Mouse (Mus musculus) forebrain, embryonic 16.5 days (tissue): ENCODE data around the gene Gzf1. TPM values are rescaled to one million over a fixed set of nuclear protein-coding genes. Genes with fewer than 3 reads are reported as not detected.

ENCODE experiments used
- ATAC-seq: fragments of 200-750 bp; cut with Nextera tagmentation; 2 replicates; pipeline ENCODE4 v1.8.0; 2017; ENCODE audit warnings: mild to moderate bottlenecking, moderate library complexity
- H3K27ac ChIP-seq: fragments of 300-500 bp; sonication (generic); 2 replicates; pipeline ENCODE4 v1.5.1; 2014; ENCODE audit warnings: low read length, control low read depth
- H3K27me3 ChIP-seq: fragments of 300-500 bp; sonication (generic); replicated peaks from 2 replicates; pipeline ENCODE4 v1.6.1; 2014; ENCODE audit warnings: low read length; ENCODE audit not compliant: control insufficient read depth, insufficient read depth
- H3K36me3 ChIP-seq: fragments of 300-500 bp; sonication (generic); 2 replicates; pipeline ENCODE4 v1.6.1; 2014; ENCODE audit not compliant: control insufficient read depth, insufficient read depth
- H3K4me1 ChIP-seq: fragments of 300-500 bp; sonication (generic); replicated peaks from 2 replicates; pipeline ENCODE4 v1.6.1; 2014; ENCODE audit warnings: low read length; ENCODE audit not compliant: control insufficient read depth, insufficient read depth
- H3K4me2 ChIP-seq: fragments of 300-500 bp; sonication (generic); 2 replicates; pipeline ENCODE4 v1.6.1; 2014; ENCODE audit warnings: mild to moderate bottlenecking, low read length, control low read depth
- H3K4me3 ChIP-seq: fragments of 300-500 bp; sonication (generic); replicated peaks from 2 replicates; pipeline ENCODE4 v1.5.1; 2014; ENCODE audit warnings: mild to moderate bottlenecking, low read length, control low read depth
- H3K9ac ChIP-seq: fragments of 300-500 bp; sonication (generic); replicated peaks from 2 replicates; pipeline ENCODE4 v1.6.1; 2014; ENCODE audit warnings: low read depth, low read length, control low read depth
- H3K9me3 ChIP-seq: fragments of 300-500 bp; sonication (generic); 2 replicates; pipeline ENCODE4 v1.6.1; 2016; ENCODE audit warnings: low read length; ENCODE audit not compliant: control insufficient read depth
- WGBS: fragments of 180-500 bp; shearing (Covaris S2); extraction: QIAGEN DNeasy Blood & Tissue Kit; methylation state at CpG from one replicate; pipeline ENCODE4 v1.1.7; 2014; 5-methylcytosine and 5-hydroxymethylcytosine counted together
- polyA plus RNA-seq: library from polyadenylated mRNA; unstranded; fragments of >200 nt; fragmentation: Nextera tagmentation; extraction: Ambion mirVana; gene quantifications from 2 replicates; pipeline ENCODE4 v1.2.1, GENCODE M21; 2015

The Gzf1 gene
- polyA plus RNA-seq, 1 experiment from 2014 or later, result 23.0 TPM

DNA sequence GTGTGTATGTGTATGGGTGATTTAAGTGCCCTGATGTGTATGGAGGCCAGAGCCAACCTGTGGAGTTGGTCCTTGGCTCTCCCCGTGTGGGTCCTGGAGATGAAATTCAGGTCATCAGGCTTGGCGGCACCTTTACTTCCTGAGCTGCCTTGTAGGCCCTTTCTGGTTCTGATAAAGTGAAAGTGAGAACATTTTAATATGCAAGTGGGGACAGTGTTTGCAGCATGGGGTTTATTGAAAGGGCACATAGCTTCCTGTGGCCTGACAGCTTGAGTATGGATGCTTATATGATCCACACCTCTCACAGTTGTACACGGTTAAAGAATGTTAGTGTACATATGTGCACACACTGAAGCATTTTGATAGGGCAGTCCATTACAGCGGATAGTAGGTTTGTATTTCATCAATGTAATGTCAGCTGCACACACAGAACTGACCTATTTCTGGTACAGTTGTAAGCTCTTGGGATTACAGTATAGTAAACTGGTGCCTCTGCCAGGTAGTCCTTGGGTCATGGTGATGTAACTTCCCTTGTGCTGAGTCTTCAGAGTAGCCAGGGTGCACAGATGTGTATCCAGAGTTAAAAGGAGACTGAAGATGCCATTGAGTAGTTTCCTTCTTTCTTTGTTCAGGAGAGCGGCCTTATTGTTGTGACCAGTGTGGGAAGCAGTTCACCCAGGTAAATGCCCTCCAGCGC is 8.8 kb downstream of the Gzf1 start:
- H3K4me1 ChIP-seq, result no peaks in the 10 kb centered on the region
- WGBS, result 96% methylated on average over 6 of the region's 6 CpGs
- no peak overlapping the region for H3K4me2 ChIP-seq
- H3K9ac ChIP-seq, result no peak overlapping the region
- no peaks in the 10 kb centered on the region for H3K27me3 ChIP-seq
- no peak overlapping the region for H3K27ac ChIP-seq
- H3K4me3 ChIP-seq, result no peak overlapping the region
- H3K36me3 ChIP-seq, result peaks cover 23% of the 10 kb centered on the region
- no peaks in the 10 kb centered on the region for H3K9me3 ChIP-seq
- ATAC-seq, result no peak

DNA sequence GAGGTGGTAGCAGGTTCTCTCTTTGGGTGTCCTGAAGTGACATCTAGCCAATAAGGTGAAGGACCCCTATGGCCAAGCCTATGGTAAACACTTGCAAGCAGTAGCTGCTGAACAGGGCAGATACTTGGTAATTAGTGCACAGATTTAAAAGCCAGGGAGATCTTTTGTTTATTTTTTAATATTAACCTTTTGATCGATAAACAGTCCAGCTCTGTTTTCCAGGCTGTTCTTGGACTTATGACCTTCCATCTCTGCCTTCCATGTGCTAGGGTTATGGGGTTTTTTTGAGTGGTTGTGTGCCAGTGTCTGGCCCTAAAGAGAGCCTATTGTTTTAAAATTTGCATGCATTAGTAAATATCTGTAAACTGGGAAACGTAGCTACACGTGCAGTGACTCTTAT is 9.5 kb downstream of the Gzf1 start:
- peaks cover 18% of the 10 kb centered on the region for H3K36me3 ChIP-seq
- WGBS, result 91% methylated on average over 3 of the region's 3 CpGs
- no peak overlapping the region for H3K9ac ChIP-seq
- no peak overlapping the region for H3K4me2 ChIP-seq
- no peaks in the 10 kb centered on the region for H3K9me3 ChIP-seq
- no peaks in the 10 kb centered on the region for H3K27me3 ChIP-seq
- no peak overlapping the region for H3K4me3 ChIP-seq
- no peak for ATAC-seq
- no peaks in the 10 kb centered on the region for H3K4me1 ChIP-seq
- H3K27ac ChIP-seq, result no peak overlapping the region

DNA sequence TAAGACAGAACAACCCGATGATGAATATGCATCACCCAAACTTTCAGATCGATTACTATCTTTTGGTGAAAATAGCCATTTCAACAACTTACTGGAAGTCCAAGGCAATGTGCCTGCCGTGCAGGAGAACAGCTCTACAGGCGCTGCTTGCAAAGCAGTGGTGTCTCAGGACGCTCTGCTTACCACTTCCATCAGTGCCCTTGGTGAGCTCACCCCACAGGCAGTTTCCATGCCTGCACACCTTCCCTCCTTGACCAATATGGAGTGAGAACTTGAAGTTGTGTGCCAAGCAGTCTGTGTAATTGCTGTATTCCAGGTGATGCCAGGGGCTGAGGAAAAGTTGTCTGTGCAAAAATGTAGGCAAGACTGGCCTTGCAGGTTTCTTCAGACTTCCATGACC is 10.0 kb downstream of the Gzf1 start:
- H3K27ac ChIP-seq, result no peak overlapping the region
- peaks cover 18% of the 10 kb centered on the region for H3K36me3 ChIP-seq
- no peak overlapping the region for H3K4me3 ChIP-seq
- H3K4me1 ChIP-seq, result no peaks in the 10 kb centered on the region
- no peaks in the 10 kb centered on the region for H3K9me3 ChIP-seq
- no peak for ATAC-seq
- no peaks in the 10 kb centered on the region for H3K27me3 ChIP-seq
- no peak overlapping the region for H3K9ac ChIP-seq
- 95% methylated on average over 5 of the region's 5 CpGs for WGBS
- H3K4me2 ChIP-seq, result no peak overlapping the region

DNA sequence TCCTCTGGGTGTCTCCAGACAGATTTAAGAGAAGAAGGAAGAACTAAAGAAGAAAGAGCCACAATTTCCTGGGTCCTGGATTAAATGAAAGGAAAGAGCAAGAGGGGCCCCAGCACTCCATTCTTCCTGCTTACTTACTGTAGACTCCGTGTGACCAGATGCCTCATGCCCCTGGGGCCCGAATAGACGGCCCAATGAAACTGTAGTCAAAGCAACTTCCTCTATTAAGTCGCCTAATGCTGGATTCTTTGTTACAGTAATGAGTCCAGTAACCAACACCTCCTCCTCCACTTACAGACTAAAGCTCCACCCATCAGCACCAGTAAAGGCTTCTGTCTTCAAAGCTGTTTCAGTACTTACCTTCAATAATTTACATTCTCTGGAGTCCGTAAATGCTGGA is 17.7 kb downstream of the Gzf1 start:
- Histone ChIP-seq H3K36me3 (peaks cover 20% of the 10 kb centered on the region), H3K4me3 (no peak overlapping the region), H3K9ac (no peak overlapping the region), H3K4me2 (no peak overlapping the region), H3K27me3 (no peaks in the 10 kb centered on the region), H3K4me1 (no peaks in the 10 kb centered on the region), H3K9me3 (no peaks in the 10 kb centered on the region), H3K27ac (no peak overlapping the region)
- ATAC-seq, result no peak
- WGBS, result 75% methylated on average over 5 of the region's 5 CpGs

DNA sequence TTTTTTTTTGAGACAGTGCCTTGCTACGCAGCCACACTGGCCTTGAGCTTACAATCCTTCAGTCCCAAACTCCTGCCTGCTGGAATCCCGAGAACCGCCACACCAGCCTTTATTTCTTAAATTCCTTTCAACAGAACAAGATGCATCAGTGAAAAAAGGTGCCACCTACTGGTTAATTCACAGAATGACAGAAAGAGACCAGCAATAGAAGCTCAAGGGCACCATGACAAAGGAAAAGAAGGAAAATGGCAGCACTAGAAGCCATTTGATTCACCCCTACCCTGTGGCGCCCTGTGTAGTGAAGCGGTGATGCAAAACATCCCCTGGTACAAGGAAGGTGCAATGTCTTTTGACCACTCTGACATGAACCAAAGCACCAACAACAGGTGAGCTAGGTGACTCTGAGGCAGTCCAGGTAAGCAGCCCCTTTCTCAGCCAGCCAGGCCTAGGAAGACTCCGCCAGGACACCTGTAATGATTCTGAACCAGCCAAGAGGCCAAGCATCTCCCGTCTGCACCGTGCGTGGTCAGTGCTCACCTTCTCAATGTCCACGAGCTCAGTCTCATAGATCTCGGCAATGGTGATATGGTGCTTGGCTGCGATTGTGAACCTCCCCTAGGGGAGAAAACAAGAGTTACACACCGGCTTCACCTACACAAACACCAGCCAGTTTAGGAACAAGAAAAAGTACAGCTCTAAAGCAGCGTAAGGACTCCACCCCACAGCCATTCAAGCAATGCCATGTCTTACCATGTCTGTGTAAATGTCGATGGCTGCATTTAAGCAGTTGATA is 25.8 kb downstream of the Gzf1 start:
- Histone ChIP-seq H3K36me3 (peaks cover 8% of the 10 kb centered on the region), H3K4me1 (no peaks in the 10 kb centered on the region), H3K9me3 (no peaks in the 10 kb centered on the region), H3K27me3 (no peaks in the 10 kb centered on the region), H3K27ac (no peak overlapping the region), H3K4me2 (no peak overlapping the region), H3K4me3 (no peak overlapping the region), H3K9ac (no peak overlapping the region)
- ATAC-seq, result peak; percentile 58
- 71% methylated on average over 15 of the region's 15 CpGs for WGBS

DNA sequence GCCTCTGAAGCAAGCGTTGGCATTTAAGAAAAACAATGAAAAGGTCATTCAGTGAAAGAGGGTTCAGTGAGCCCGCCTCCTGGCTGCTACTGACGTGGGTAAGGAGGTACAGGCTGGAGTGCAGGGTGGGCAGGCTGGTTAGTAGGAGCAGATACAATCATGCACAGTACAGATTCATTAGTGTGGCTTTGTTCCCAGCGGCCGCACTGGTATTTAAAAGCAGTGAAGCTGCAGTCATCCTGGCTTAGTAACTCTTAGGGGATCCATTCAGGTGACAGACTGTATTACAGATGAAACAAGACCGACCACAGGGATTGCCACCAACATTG is 26.3 kb downstream of the Gzf1 start:
- H3K27ac ChIP-seq, result no peak overlapping the region
- no peaks in the 10 kb centered on the region for H3K27me3 ChIP-seq
- ATAC-seq, result 0 out of 2 replicates have a peak, but pooled peaks have one; percentile 23
- H3K4me1 ChIP-seq, result no peaks in the 10 kb centered on the region
- peaks cover 8% of the 10 kb centered on the region for H3K36me3 ChIP-seq
- no peak overlapping the region for H3K9ac ChIP-seq
- H3K4me2 ChIP-seq, result no peak overlapping the region
- H3K9me3 ChIP-seq, result no peaks in the 10 kb centered on the region
- WGBS, result 43% methylated on average over 6 of the region's 6 CpGs
- H3K4me3 ChIP-seq, result no peak overlapping the region

DNA sequence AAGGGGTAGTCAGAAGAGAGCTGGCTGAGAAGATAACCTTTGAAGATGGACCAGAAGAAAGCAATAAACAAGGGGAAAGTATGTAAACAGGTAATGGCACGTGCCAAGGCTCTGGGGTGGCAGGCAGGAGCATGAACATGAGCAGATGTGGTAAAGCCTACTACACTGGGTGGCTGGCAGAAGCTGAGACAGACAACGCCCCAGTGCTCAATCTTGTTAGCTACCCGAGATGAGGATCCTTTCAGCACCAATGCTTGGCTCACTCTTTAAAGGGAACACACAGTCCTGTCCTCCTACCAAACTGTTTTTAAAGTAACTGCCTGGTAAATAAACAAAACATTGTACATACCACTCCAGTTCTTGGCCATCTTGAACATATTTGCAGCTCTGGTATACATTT is 31.5 kb downstream of the Gzf1 start:
- H3K9ac ChIP-seq, result no peak overlapping the region
- no peak for ATAC-seq
- no peak overlapping the region for H3K4me3 ChIP-seq
- no peak overlapping the region for H3K4me2 ChIP-seq
- H3K9me3 ChIP-seq, result no peaks in the 10 kb centered on the region
- H3K36me3 ChIP-seq, result peaks cover 4% of the 10 kb centered on the region; the same call in 1 of the 2 replicates
- no peaks in the 10 kb centered on the region for H3K4me1 ChIP-seq
- no peaks in the 10 kb centered on the region for H3K27me3 ChIP-seq
- 93% methylated on average over 3 of the region's 3 CpGs for WGBS
- no peak overlapping the region for H3K27ac ChIP-seq

DNA sequence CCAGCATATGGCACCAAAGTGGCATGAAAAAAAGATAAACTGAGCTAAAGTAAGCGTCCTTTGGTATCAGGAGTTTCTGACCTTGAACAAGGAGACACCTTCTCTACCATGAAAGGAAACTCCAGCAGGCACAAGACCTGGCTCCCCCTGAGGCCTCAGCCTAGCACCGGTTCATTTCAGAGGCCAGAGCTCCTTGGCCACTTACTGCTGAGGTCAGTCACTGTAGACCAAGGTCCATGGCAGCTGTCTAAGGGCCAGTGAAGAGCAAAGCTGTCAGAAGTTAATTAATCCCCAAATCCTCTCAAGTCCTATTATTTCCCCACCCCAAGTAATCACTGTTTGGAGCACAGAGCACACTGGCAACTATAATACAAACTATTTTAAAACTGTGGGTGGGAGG is 36.2 kb downstream of the Gzf1 start:
- no peaks in the 10 kb centered on the region for H3K4me1 ChIP-seq
- H3K9ac ChIP-seq, result no peak overlapping the region
- H3K27me3 ChIP-seq, result no peaks in the 10 kb centered on the region
- no peak overlapping the region for H3K27ac ChIP-seq
- H3K36me3 ChIP-seq, result no peaks in the 10 kb centered on the region
- WGBS, result 53% methylated on average over 2 of the region's 2 CpGs
- no peak for ATAC-seq
- no peak overlapping the region for H3K4me2 ChIP-seq
- H3K9me3 ChIP-seq, result no peaks in the 10 kb centered on the region
- no peak overlapping the region for H3K4me3 ChIP-seq

DNA sequence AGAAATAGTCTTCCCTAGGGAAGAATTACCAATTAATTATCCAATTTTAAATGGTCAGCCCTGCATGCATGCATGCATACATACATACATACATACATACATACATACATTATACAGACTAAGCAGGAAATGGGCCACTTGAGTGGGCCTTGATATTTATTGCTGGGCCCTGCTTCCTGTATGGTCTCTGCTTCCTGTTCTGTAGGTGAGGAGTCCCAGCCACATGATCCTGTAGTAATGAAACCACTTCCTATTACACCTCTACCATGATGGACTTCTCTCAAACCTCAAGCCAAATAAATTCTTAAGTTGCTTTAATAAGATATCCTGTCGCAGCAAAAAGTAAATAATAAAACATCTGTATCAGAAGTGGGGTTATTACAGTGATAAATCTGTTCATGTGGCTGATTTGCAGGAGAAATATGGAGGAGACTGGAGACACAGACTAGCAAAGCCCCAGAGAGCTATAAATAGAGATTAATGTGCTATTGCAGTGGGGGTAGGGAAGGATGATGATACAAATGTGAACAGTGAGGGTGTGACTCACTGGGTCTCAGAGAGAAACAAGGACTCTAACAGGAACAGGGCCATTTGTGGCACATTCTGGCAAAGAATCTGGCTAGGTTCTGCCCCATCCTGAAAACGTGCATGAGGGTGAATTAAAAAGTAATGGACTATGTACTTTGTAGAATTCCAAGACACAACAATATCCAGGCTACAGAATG is 38.6 kb downstream of the Gzf1 start:
- H3K27ac ChIP-seq, result no peak overlapping the region
- no peaks in the 10 kb centered on the region for H3K4me1 ChIP-seq
- H3K4me2 ChIP-seq, result no peak overlapping the region
- H3K36me3 ChIP-seq, result no peaks in the 10 kb centered on the region
- no peak overlapping the region for H3K9ac ChIP-seq
- no peaks in the 10 kb centered on the region for H3K9me3 ChIP-seq
- no peaks in the 10 kb centered on the region for H3K27me3 ChIP-seq
- no peak for ATAC-seq
- no peak overlapping the region for H3K4me3 ChIP-seq
- 92% methylated on average over 2 of the region's 2 CpGs for WGBS
